Mouse (Mus musculus) hindbrain, embryonic 16.5 days (tissue): ENCODE measurements around the gene Traf1. TPM values are rescaled to one million over a fixed set of nuclear protein-coding genes. Genes with fewer than 3 reads are reported as not detected.

ENCODE experiments used
- ATAC-seq: fragments of 200-750 bp; cut with Nextera tagmentation; 2 replicates; pipeline ENCODE4 v1.8.0; 2017; ENCODE audit warnings: moderate TSS enrichment, moderate library complexity
- H3K27ac ChIP-seq: fragments of 300-500 bp; sonication (generic); 2 replicates; pipeline ENCODE4 v1.5.1; 2014; ENCODE audit warnings: low read depth, mild to moderate bottlenecking, control low read depth, low read length, moderate library complexity
- H3K27me3 ChIP-seq: fragments of 300-500 bp; sonication (generic); replicated peaks from 2 replicates; pipeline ENCODE4 v1.6.1; 2014; ENCODE audit warnings: low read length; ENCODE audit not compliant: control insufficient read depth, insufficient read depth
- H3K36me3 ChIP-seq: fragments of 300-500 bp; sonication (generic); 2 replicates; pipeline ENCODE4 v1.6.1; 2014; ENCODE audit warnings: mild to moderate bottlenecking, low read length, moderate library complexity, mixed read lengths; ENCODE audit not compliant: control insufficient read depth, insufficient read depth
- H3K4me1 ChIP-seq: fragments of 300-500 bp; sonication (generic); 2 replicates; pipeline ENCODE4 v1.6.1; 2014; ENCODE audit warnings: low read depth, low read length; ENCODE audit not compliant: control insufficient read depth, insufficient read depth
- H3K4me2 ChIP-seq: fragments of 300-500 bp; sonication (generic); 2 replicates; pipeline ENCODE4 v1.6.1; 2014; ENCODE audit warnings: mild to moderate bottlenecking, low read length, control low read depth, moderate library complexity
- H3K4me3 ChIP-seq: fragments of 300-500 bp; sonication (generic); 2 replicates; pipeline ENCODE4 v1.5.1; 2014; ENCODE audit warnings: mild to moderate bottlenecking, low read length, control low read depth, moderate library complexity
- H3K9ac ChIP-seq: fragments of 300-500 bp; sonication (generic); 2 replicates; pipeline ENCODE4 v1.6.1; 2014; ENCODE audit warnings: low read depth, mild to moderate bottlenecking, control low read depth, low read length, moderate library complexity
- H3K9me3 ChIP-seq: fragments of 300-500 bp; sonication (generic); 2 replicates; pipeline ENCODE4 v1.6.1; 2014; ENCODE audit warnings: mild to moderate bottlenecking, low read length, moderate library complexity; ENCODE audit not compliant: control insufficient read depth
- WGBS: fragments of 180-500 bp; shearing (Covaris S2); extraction: QIAGEN DNeasy Blood & Tissue Kit; methylation state at CpG from one replicate; pipeline ENCODE4 v1.1.7; 2014; 5-methylcytosine and 5-hydroxymethylcytosine counted together
- polyA plus RNA-seq: library from polyadenylated mRNA; unstranded; fragments of >200 nt; fragmentation: Nextera tagmentation; extraction: Ambion mirVana; gene quantifications from 2 replicates; pipeline ENCODE4 v1.2.1, GENCODE M21; 2015

Traf1 gene
- polyA plus RNA-seq, 1 experiment from 2014 or later, result 2.5 TPM

DNA sequence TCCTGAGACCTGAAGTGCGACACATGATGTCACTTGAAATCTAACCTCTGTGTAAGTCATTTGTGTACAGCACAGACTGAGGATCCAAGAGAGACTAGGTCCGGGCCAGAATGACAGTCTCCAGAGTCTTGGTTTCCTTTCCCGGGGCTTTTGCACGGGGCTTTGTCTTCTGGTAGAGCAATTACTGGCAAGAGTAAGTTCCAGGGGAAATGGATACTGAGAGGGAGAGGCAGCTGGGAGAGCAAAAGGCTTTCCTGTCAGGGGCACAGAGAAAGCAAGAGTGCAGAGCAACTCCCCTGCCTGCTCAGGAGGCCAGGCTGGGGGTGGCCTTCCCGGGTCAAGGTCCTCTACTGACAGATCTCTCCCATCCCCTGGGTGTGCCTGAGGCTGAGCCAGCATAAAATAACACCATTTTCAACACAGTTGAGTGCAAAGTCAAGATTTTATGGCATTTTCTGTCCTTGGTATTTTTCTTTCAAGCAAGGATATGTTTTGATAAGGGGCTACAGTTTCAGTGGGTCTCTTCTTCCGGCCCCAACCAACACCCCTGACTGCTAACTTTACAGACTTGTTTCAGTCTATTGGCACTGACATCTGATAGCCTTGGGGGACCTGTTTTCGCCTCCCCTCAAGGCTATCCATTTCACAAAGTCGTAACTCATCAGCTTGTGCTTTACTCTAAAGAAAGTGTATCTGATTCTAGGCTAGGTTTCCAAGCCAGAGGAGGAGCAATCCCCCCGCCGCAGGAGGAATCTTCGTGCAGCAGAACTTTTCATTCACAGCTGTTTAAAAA is 21.5 kb upstream of the Traf1 start:
- H3K27ac ChIP-seq, result no peak overlapping the region; the same call in 1 of the 2 replicates
- ATAC-seq, result no peak
- 72% methylated on average over 11 of the region's 11 CpGs for WGBS
- H3K36me3 ChIP-seq, result no peaks in the 10 kb centered on the region
- H3K4me1 ChIP-seq, result peaks cover 4% of the 10 kb centered on the region
- no peaks in the 10 kb centered on the region for H3K9me3 ChIP-seq
- H3K27me3 ChIP-seq, result no peaks in the 10 kb centered on the region
- no peak overlapping the region for H3K4me2 ChIP-seq
- H3K9ac ChIP-seq, result no peak overlapping the region
- no peak overlapping the region for H3K4me3 ChIP-seq

DNA sequence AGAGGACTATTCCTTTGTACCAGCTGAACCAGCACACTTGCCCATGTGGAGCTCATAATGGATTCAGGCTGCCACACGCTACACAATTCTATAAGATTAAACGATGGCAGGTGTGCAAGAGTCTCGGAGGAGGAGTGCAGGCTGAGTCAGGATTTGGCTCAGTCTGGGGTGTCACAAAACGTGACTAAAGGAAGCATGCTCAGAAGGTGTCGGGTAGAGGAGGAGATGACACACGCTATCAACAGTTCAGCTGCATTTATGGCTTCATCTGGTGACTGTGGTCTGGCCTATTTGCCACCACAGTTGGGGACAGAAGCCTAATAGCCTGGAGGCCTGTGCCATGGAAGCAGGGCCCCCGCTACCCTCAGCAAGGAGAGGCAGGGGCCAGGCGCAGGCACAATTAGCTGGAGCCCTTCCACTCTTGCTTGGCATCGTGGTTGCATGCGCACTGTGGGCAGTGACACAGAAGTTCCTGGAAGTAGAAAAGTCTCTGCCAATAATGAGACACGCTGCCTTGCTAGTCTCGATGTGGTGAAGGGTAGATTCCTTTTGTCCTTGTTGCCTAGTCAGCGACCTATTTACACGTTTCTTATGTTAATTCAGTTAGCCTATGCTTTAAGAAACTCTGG is 20.6 kb upstream of the Traf1 start:
- no peaks in the 10 kb centered on the region for H3K36me3 ChIP-seq
- no peaks in the 10 kb centered on the region for H3K9me3 ChIP-seq
- no peak overlapping the region for H3K27ac ChIP-seq
- no peaks in the 10 kb centered on the region for H3K27me3 ChIP-seq
- peaks cover 4% of the 10 kb centered on the region for H3K4me1 ChIP-seq
- no peak overlapping the region for H3K9ac ChIP-seq
- peak; percentile 56; the same call in 1 of the 2 replicates for ATAC-seq
- WGBS, result 45% methylated on average over 14 of the region's 14 CpGs
- H3K4me3 ChIP-seq, result no peak overlapping the region
- H3K4me2 ChIP-seq, result no peak overlapping the region

DNA sequence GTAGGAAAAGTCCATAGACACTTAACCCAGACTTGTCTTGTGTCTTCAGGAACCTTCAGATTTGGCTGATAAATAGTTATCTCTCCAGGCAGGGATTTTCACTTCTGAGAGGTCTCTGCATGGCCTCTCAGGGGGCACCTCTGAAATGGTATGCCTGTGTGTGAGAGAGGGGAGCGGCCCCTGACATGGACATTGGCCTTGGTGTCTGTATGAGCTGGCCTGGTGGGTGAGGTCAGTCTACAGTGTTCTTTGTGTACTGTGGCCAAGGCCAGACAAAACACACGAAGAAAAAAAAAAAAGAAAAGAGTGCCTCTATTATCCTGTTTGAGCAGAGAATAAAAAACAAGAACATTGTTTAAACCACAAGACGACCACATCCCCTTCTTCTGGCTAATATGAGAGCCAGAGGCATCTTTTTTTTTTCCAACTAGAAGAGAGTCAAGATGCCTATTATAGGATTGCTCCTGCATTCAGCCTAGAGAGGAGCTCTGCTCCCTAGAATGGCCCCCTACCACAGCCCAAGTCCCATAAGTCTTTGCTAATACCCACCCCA is 18.0 kb upstream of the Traf1 start:
- no peaks in the 10 kb centered on the region for H3K27me3 ChIP-seq
- H3K4me2 ChIP-seq, result no peak overlapping the region
- peaks cover 4% of the 10 kb centered on the region for H3K4me1 ChIP-seq
- no peaks in the 10 kb centered on the region for H3K9me3 ChIP-seq
- no peak overlapping the region for H3K9ac ChIP-seq
- ATAC-seq, result no peak
- no peaks in the 10 kb centered on the region for H3K36me3 ChIP-seq
- WGBS, result 61% methylated on average over 3 of the region's 3 CpGs
- no peak overlapping the region for H3K4me3 ChIP-seq
- H3K27ac ChIP-seq, result no peak overlapping the region

GRCm38 (mm10) chr2:34978226-34978625 is 16.7 kb upstream of the Traf1 start:
- WGBS, result 96% methylated on average over 2 of the region's 2 CpGs
- no peak overlapping the region for H3K9ac ChIP-seq
- no peak for ATAC-seq
- H3K4me1 ChIP-seq, result peaks cover 4% of the 10 kb centered on the region
- no peak overlapping the region for H3K4me2 ChIP-seq
- H3K4me3 ChIP-seq, result no peak overlapping the region
- no peaks in the 10 kb centered on the region for H3K36me3 ChIP-seq
- H3K27me3 ChIP-seq, result no peaks in the 10 kb centered on the region
- H3K9me3 ChIP-seq, result no peaks in the 10 kb centered on the region
- H3K27ac ChIP-seq, result no peak overlapping the region

GRCm38 (mm10) chr2:34976945-34977658 is 15.5 kb upstream of the Traf1 start:
- H3K4me1 ChIP-seq, result peaks cover 2% of the 10 kb centered on the region
- no peaks in the 10 kb centered on the region for H3K9me3 ChIP-seq
- no peak for ATAC-seq
- H3K36me3 ChIP-seq, result no peaks in the 10 kb centered on the region
- H3K27me3 ChIP-seq, result no peaks in the 10 kb centered on the region
- 87% methylated on average over 8 of the region's 8 CpGs for WGBS
- H3K4me3 ChIP-seq, result no peak overlapping the region
- H3K9ac ChIP-seq, result no peak overlapping the region
- no peak overlapping the region for H3K4me2 ChIP-seq
- H3K27ac ChIP-seq, result no peak overlapping the region

DNA sequence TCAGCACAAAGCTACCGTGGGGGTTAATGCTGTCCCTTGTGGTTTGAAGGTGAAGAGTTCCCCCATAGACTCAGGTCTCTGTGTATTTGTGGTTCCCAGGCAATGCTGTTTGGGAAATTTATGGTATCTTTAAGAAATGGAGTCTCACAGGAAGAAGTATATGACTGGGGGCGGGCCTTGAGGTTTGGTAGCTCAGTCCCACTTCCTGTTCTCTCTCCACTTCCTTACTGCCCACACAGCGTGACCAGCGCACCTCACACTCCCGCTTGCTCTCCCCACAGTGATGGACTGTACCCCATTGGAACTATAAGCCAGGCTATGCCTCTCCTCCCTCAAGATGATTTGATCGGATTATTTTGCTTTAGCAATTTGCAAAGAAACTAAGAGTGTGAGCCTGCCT is 14.9 kb upstream of the Traf1 start:
- H3K9me3 ChIP-seq, result no peaks in the 10 kb centered on the region
- H3K27ac ChIP-seq, result no peak overlapping the region
- H3K9ac ChIP-seq, result no peak overlapping the region
- H3K27me3 ChIP-seq, result no peaks in the 10 kb centered on the region
- 95% methylated on average over 6 of the region's 6 CpGs for WGBS
- ATAC-seq, result no peak
- no peak overlapping the region for H3K4me3 ChIP-seq
- no peaks in the 10 kb centered on the region for H3K4me1 ChIP-seq
- H3K4me2 ChIP-seq, result no peak overlapping the region
- H3K36me3 ChIP-seq, result no peaks in the 10 kb centered on the region

DNA sequence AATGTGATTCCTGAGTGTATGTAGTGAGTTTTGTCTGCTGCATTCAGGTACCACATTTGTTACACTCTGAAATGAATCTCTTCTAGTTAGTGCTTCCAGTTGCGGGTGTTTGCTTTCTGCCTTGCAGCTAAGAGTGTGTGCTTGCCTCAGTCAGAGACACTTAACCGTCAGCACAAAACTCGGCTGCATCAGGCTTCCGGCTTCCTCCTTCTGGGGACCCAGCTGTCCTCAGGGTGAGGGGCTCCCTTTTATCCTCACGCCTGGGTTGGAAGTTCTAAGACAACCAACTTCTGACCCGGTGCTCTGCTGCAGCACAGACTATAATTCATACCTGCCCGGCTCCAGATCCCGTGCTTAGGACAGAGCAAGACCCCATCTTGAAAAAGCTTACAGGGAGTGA is 11.5 kb upstream of the Traf1 start:
- H3K36me3 ChIP-seq, result no peaks in the 10 kb centered on the region
- 86% methylated on average over 8 of the region's 8 CpGs for WGBS
- ATAC-seq, result no peak

DNA sequence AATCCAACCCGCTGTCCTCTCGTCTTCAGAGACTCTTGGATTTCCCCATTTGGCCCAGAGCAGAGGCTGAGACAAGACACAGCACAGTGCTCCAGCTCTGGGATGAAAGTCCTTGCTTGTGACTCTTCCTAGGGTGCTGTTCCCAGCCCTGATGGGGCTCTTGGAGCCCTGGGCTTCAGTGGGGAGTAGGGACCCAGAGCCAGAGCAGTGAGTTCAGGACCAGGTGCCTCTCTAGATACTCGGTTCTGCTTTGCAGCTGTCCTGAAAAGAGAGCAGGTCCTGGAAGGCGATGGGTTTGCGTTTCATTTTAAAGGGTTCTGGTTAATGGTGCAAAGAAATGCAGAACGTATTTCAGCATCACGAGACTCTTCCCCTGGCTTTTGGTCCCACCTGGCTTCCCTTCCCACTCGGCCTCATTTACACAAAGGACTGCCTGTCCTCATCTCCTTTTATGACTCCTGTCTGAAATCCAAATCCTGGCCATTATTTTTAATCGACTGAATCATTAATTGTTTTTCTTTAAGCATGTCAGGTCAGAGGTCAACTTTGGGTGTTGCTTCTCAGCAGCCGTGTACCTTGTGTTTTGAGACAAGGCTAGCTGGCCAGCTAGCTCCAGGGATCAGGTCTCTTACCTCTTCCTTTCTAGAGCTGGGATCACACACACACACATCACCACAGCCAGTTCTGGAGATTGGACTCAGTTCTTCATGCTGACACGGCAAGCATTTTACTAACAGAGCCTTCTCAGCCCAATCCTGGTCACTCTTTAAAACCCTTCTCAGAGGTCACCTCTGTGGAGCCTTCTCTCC is 9.7 kb upstream of the Traf1 start:
- H3K27me3 ChIP-seq, result no peaks in the 10 kb centered on the region
- H3K4me3 ChIP-seq, result no peak overlapping the region
- H3K4me1 ChIP-seq, result peaks cover 2% of the 10 kb centered on the region; the same call in 1 of the 2 replicates
- no peaks in the 10 kb centered on the region for H3K36me3 ChIP-seq
- no peak overlapping the region for H3K27ac ChIP-seq
- WGBS, result 74% methylated on average over 11 of the region's 11 CpGs
- no peak overlapping the region for H3K4me2 ChIP-seq
- no peak overlapping the region for H3K9ac ChIP-seq
- ATAC-seq, result no peak
- no peaks in the 10 kb centered on the region for H3K9me3 ChIP-seq

More for the DNA sequence above, 11.5 kb upstream of the Traf1 start:
- H3K27ac ChIP-seq, result no peak overlapping the region
- H3K4me3 ChIP-seq, result no peak overlapping the region
- no peaks in the 10 kb centered on the region for H3K27me3 ChIP-seq
- H3K9me3 ChIP-seq, result no peaks in the 10 kb centered on the region
- H3K9ac ChIP-seq, result no peak overlapping the region
- H3K4me1 ChIP-seq, result peaks cover 2% of the 10 kb centered on the region; the same call in 1 of the 2 replicates
- no peak overlapping the region for H3K4me2 ChIP-seq
